ENCODE assay signal across 14 mouse cellular contexts in the genomic region with DNA sequence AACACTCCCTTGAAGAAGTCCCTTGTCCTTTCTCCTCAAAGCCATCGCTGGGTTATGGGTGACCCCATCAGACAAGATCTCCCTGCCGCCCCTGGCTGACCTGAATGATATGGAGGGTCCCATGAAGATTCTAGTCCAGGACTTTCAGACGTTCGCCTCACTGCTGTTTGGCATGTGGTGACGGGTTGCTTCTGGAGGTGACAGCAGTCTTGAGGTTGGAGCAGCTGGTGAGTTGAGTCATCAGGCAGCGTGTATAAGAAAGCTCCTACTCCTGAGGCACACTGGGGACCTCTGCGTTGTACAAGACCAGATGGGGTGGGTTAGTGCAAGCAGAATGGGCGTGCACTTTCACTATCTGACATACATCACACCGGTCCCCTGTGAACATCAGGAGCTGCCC.
DNase-seq lines count a peak whose midpoint lies in the region; ATAC-seq lines count a peak whose summit lies in the region.
"Had no signal": no experiment of that assay in that cellular context is flagged by ENCODE, and none has a peak within 500 bp of the region (broad histone marks: within the 10 kb centered on the region; RNA-seq: fewer than 3 reads in every experiment).

No protein-coding gene starts in this region.

- H3K36me3 ChIP-seq in midbrain, embryonic 13.5 days = peaks cover 48% of the 10 kb centered on the region
- peaks cover 29% of the 10 kb centered on the region; the same call in 1 of the 2 replicates for H3K36me3 ChIP-seq in midbrain, embryonic 11.5 days (ENCODE audit: control insufficient read depth, insufficient read depth, low read length)
- peaks cover 92% of the 10 kb centered on the region for H3K36me3 ChIP-seq in limb, embryonic 13.5 days

- DNase-seq in heart, adult 11 months = peak; percentile 84
- no peak for DNase-seq in heart, postnatal 36 days
- no peak for DNase-seq in midbrain, embryonic 11.5 days (ENCODE audit: low spot score, missing footprints)
- DNase-seq in cerebellum, adult 9-10 months = peak; percentile 22
- no peak for DNase-seq in kidney, postnatal 4 days
- DNase-seq: adrenal gland, postnatal 14 days; kidney, adult 2 months; kidney, postnatal 36 days; layer of hippocampus, postnatal 36 days; lung, postnatal 4 days; thymus, postnatal 14 days had no signal

- no peaks in the 10 kb centered on the region for H3K27me3 ChIP-seq in midbrain, embryonic 13.5 days
- no peaks in the 10 kb centered on the region for H3K27me3 ChIP-seq in midbrain, embryonic 11.5 days (ENCODE audit: control insufficient read depth, insufficient read depth, low read length)
- no peaks in the 10 kb centered on the region for H3K27me3 ChIP-seq in limb, embryonic 13.5 days

- no peak overlapping the region; the same call in 1 of the 2 replicates for H3K27ac ChIP-seq in midbrain, embryonic 13.5 days
- no peak overlapping the region for H3K27ac ChIP-seq in midbrain, embryonic 11.5 days (ENCODE audit: low read depth, low read length)
- H3K27ac ChIP-seq in limb, embryonic 13.5 days = peak overlapping the region; percentile 22; the same call in 1 of the 2 replicates
- H3K27ac ChIP-seq: liver, embryonic 14.5 days had no signal

- H3K4me1 ChIP-seq in midbrain, embryonic 13.5 days (replicated peaks) = peaks cover 28% of the 10 kb centered on the region
- H3K4me1 ChIP-seq in midbrain, embryonic 11.5 days (ENCODE audit: control insufficient read depth, insufficient read depth, low read length) = peaks cover 5% of the 10 kb centered on the region; the same call in 1 of the 2 replicates
- H3K4me1 ChIP-seq in limb, embryonic 13.5 days = peaks cover 19% of the 10 kb centered on the region

- no peak overlapping the region for H3K4me3 ChIP-seq in midbrain, embryonic 13.5 days (replicated peaks)
- no peak overlapping the region for H3K4me3 ChIP-seq in midbrain, embryonic 11.5 days (ENCODE audit: low read depth, low read length)
- no peak overlapping the region for H3K4me3 ChIP-seq in limb, embryonic 13.5 days

- peak; percentile 13; the same call in 1 of the 2 replicates for ATAC-seq in midbrain, embryonic 13.5 days
- no peak for ATAC-seq in midbrain, embryonic 11.5 days (ENCODE audit: low FRiP score)
- no peak for ATAC-seq in limb, embryonic 13.5 days (ENCODE audit: low FRiP score, low read depth)

- no peak overlapping the region for H3K9ac ChIP-seq in midbrain, embryonic 13.5 days (replicated peaks)
- no peak overlapping the region for H3K9ac ChIP-seq in midbrain, embryonic 11.5 days (ENCODE audit: low read length)
- H3K9ac ChIP-seq in limb, embryonic 13.5 days = no peak overlapping the region
- H3K9ac ChIP-seq: liver, embryonic 14.5 days had no signal

- H3K4me2 ChIP-seq in midbrain, embryonic 13.5 days (replicated peaks) = no peak overlapping the region
- H3K4me2 ChIP-seq in midbrain, embryonic 11.5 days = no peak overlapping the region
- no peak overlapping the region for H3K4me2 ChIP-seq in limb, embryonic 13.5 days (replicated peaks)

- no peaks in the 10 kb centered on the region for H3K9me3 ChIP-seq in midbrain, embryonic 13.5 days
- H3K9me3 ChIP-seq in midbrain, embryonic 11.5 days (ENCODE audit: control insufficient read depth, low read length) = no peaks in the 10 kb centered on the region
- no peaks in the 10 kb centered on the region for H3K9me3 ChIP-seq in limb, embryonic 13.5 days

- intact Hi-C loops in heart, postnatal 36 days (cut with DNase I) = loop anchor here (10.0 kb wide), 1 partner anchor 228 kb away; no protein-coding TSS in a partner anchor

- 82% methylated on average over 9 of the region's 9 CpGs for WGBS in midbrain, embryonic 13.5 days
- 88% methylated on average over 9 of the region's 9 CpGs for WGBS in midbrain, embryonic 11.5 days
- WGBS in limb, embryonic 13.5 days = 90% methylated on average over 9 of the region's 9 CpGs

Comparison
In these comparisons a context has a peak if more than half of its experiments do, and no peak if none do; other contexts are left out.
1. DNase-seq: peak in heart, adult 11 months (single experiment) and cerebellum, adult 9-10 months (single experiment); none in heart, postnatal 36 days (0 of 2), midbrain, embryonic 11.5 days (single experiment) and kidney, postnatal 4 days (0 of 2).